Mouse (Mus musculus): ENCODE results near the gene Apaf1. TPM values are rescaled to one million over a fixed set of nuclear protein-coding genes. Genes with fewer than 3 reads are reported as not detected.

Apaf1 gene
- total RNA-seq (2021), result 1 to 10 TPM; 5.8 TPM
- long read RNA-seq, experiment 1, partial matches to known transcripts, result 0 of 3 reads
- long read RNA-seq, experiment 1, other reads (novel, unspliced or antisense), result 2 of 3 reads
- long read RNA-seq, experiment 2, partial matches to known transcripts, result 0 of 5 reads
- long read RNA-seq, experiment 2, other reads (novel, unspliced or antisense), result 4 of 5 reads

GRCm38 (mm10) chr10:91082550-91083392, at the start of gene Apaf1, which contains the start of gene Ikbip:
Apaf1 (minus strand) TSS chr10:91082770.
Ikbip (plus strand) TSS chr10:91082940.
- intact Hi-C loops (cut with DNase I; ENCODE audit: low total_unique reads), result no loop called here
- DNase-seq, result peak; percentile 100

GRCm38 (mm10) chr10:91131565-91131964, 49.0 kb upstream of the Apaf1 start:
- no peak for DNase-seq
- intact Hi-C loops (cut with DNase I; ENCODE audit: low total_unique reads), result no loop called here

GRCm38 (mm10) chr10:91130792-91131191, 48.2 kb upstream of the Apaf1 start:
- DNase-seq, result no peak
- intact Hi-C loops (cut with DNase I; ENCODE audit: low total_unique reads), result no loop called here

- intact Hi-C loops (cut with DNase I; ENCODE audit: low total_unique reads), result no loop called here
- no peak for DNase-seq
These were observed 46.1 kb upstream of the Apaf1 start for GRCm38 (mm10) chr10:91128551-91129160.

- DNase-seq, result no peak
- intact Hi-C loops (cut with DNase I; ENCODE audit: low total_unique reads), result no loop called here
These were observed 44.8 kb upstream of the Apaf1 start for GRCm38 (mm10) chr10:91127395-91127794.

- intact Hi-C loops (cut with DNase I; ENCODE audit: low total_unique reads), result no loop called here
- no peak for DNase-seq
These were observed 44.2 kb upstream of the Apaf1 start for GRCm38 (mm10) chr10:91126618-91127355.

- peak; percentile 98 for DNase-seq
- intact Hi-C loops (cut with DNase I; ENCODE audit: low total_unique reads), result no loop called here
These were observed 41.6 kb upstream of the Apaf1 start, which contains the start of gene Slc25a3 for GRCm38 (mm10) chr10:91123828-91124822. Slc25a3 (minus strand) TSS chr10:91124059.

GRCm38 (mm10) chr10:91123281-91123827, 40.8 kb upstream of the Apaf1 start:
- peak; percentile 62 for DNase-seq
- intact Hi-C loops (cut with DNase I; ENCODE audit: low total_unique reads), result no loop called here

GRCm38 (mm10) chr10:91122646-91123045, 40.1 kb upstream of the Apaf1 start:
- intact Hi-C loops (cut with DNase I; ENCODE audit: low total_unique reads), result no loop called here
- no peak for DNase-seq

GRCm38 (mm10) chr10:91116958-91117357, 34.4 kb upstream of the Apaf1 start:
- intact Hi-C loops (cut with DNase I; ENCODE audit: low total_unique reads), result no loop called here
- no peak for DNase-seq

- DNase-seq, result no peak
- intact Hi-C loops (cut with DNase I; ENCODE audit: low total_unique reads), result no loop called here
These were observed 27.3 kb upstream of the Apaf1 start for GRCm38 (mm10) chr10:91109841-91110240.

GRCm38 (mm10) chr10:91105981-91106380, 23.4 kb upstream of the Apaf1 start:
- no peak for DNase-seq
- intact Hi-C loops (cut with DNase I; ENCODE audit: low total_unique reads), result no loop called here

- intact Hi-C loops (cut with DNase I; ENCODE audit: low total_unique reads), result no loop called here
- no peak for DNase-seq
These were observed 20.4 kb upstream of the Apaf1 start for GRCm38 (mm10) chr10:91102799-91103590.

GRCm38 (mm10) chr10:91101936-91102335, 19.4 kb upstream of the Apaf1 start:
- DNase-seq, result no peak
- intact Hi-C loops (cut with DNase I; ENCODE audit: low total_unique reads), result no loop called here

GRCm38 (mm10) chr10:91100101-91100500, 17.5 kb upstream of the Apaf1 start:
- intact Hi-C loops (cut with DNase I; ENCODE audit: low total_unique reads), result no loop called here
- no peak for DNase-seq

GRCm38 (mm10) chr10:91098056-91098455, 15.5 kb upstream of the Apaf1 start:
- intact Hi-C loops (cut with DNase I; ENCODE audit: low total_unique reads), result no loop called here
- no peak for DNase-seq

- intact Hi-C loops (cut with DNase I; ENCODE audit: low total_unique reads), result no loop called here
- DNase-seq, result no peak
These were observed 11.9 kb upstream of the Apaf1 start for GRCm38 (mm10) chr10:91094251-91095104.
